Comparison of ENCODE assay signal across 8 mouse cellular contexts in genomic region chr5:150196211-150196585, GRCm38 (mm10).
A peak's percentile ranks its signal among the peaks of the same experiment; 100 is the strongest.
DNase-seq lines count a peak whose midpoint lies in the region; ATAC-seq and TF ChIP-seq lines count a peak whose summit lies in the region.

No protein-coding gene starts in this region.

- TF ChIP-seq EP300 in stomach, postnatal 0 days (optimal IDR thresholded peaks at IDR 0.05) = no peak

- H3K27me3 ChIP-seq in forebrain, embryonic 11.5 days (ENCODE audit: control insufficient read depth, insufficient read depth, low read length) = no peaks in the 10 kb centered on the region
- no peaks in the 10 kb centered on the region for H3K27me3 ChIP-seq in stomach, postnatal 0 days (ENCODE audit: control insufficient read depth, insufficient read depth, low read length)

- no peak overlapping the region for H3K27ac ChIP-seq in forebrain, embryonic 11.5 days (ENCODE audit: low read depth, low read length)
- H3K27ac ChIP-seq in stomach, postnatal 0 days (replicated peaks) = peak overlapping the region; percentile 75

- 3% methylated on average over 6 of the region's 6 CpGs for WGBS in forebrain, embryonic 11.5 days
- 3% methylated on average over 6 of the region's 6 CpGs for WGBS in large intestine, adult 2 months
- 2% methylated on average over 6 of the region's 6 CpGs for WGBS in stomach, postnatal 0 days

- H3K36me3 ChIP-seq in forebrain, embryonic 11.5 days (ENCODE audit: control insufficient read depth, insufficient read depth, low read length) = no peaks in the 10 kb centered on the region
- H3K36me3 ChIP-seq in stomach, postnatal 0 days (ENCODE audit: control insufficient read depth, insufficient read depth, low read length) = no peaks in the 10 kb centered on the region

- H3K4me3 ChIP-seq in forebrain, embryonic 11.5 days (ENCODE audit: low read depth, low read length) = peak overlapping the region; percentile 24
- H3K4me3 ChIP-seq in stomach, postnatal 0 days (ENCODE audit: low read depth, low read length) = peak overlapping the region; percentile 47

- no peak overlapping the region for H3K9ac ChIP-seq in forebrain, embryonic 11.5 days (ENCODE audit: low read length)
- H3K9ac ChIP-seq in stomach, postnatal 0 days (ENCODE audit: low read length) = peak overlapping the region; percentile 47

- DNase-seq in 416B (ENCODE audit: low read depth) (peak; percentile 95), WW6 (ENCODE audit: low read depth, low spot score) (peak; percentile 65)
- peak; percentile 64 for DNase-seq in forebrain, embryonic 11.5 days (ENCODE audit: low spot score)
- peak; percentile 73 for DNase-seq in heart, postnatal 4 days
- DNase-seq in large intestine, adult 2 months (ENCODE audit: low read depth, low spot score) = peak; percentile 53
- DNase-seq in stomach, postnatal 0 days (ENCODE audit: low spot score) = peak; percentile 78
- DNase-seq in frontal cortex, postnatal 10 days (ENCODE audit: low spot score in 2 of 2) = no peak

- no peaks in the 10 kb centered on the region for H3K9me3 ChIP-seq in forebrain, embryonic 11.5 days (ENCODE audit: control insufficient read depth, low read length)
- no peaks in the 10 kb centered on the region for H3K9me3 ChIP-seq in stomach, postnatal 0 days (ENCODE audit: control insufficient read depth, low read length)

- no peaks in the 10 kb centered on the region; the same call in 1 of the 2 replicates for H3K4me1 ChIP-seq in forebrain, embryonic 11.5 days (replicated peaks; ENCODE audit: control insufficient read depth, insufficient read depth, low read length)
- H3K4me1 ChIP-seq in stomach, postnatal 0 days (replicated peaks; ENCODE audit: control insufficient read depth, insufficient read depth) = no peaks in the 10 kb centered on the region; the same call in 1 of the 2 replicates

- ATAC-seq in forebrain, embryonic 11.5 days (replicated peaks; ENCODE audit: low FRiP score) = peak; percentile 81
- ATAC-seq in megakaryocyte-erythroid progenitor cell, adult 5-6 weeks (replicated peaks; ENCODE audit: low FRiP score, low TSS enrichment, poor library complexity, severe bottlenecking) = peak; percentile 84
- ATAC-seq in stomach, postnatal 0 days (ENCODE audit: low FRiP score, low TSS enrichment) = peak; percentile 89

- peak overlapping the region; percentile 64 for H3K4me2 ChIP-seq in forebrain, embryonic 11.5 days (ENCODE audit: low read depth, low read length, severe bottlenecking)
- H3K4me2 ChIP-seq in stomach, postnatal 0 days (replicated peaks; ENCODE audit: low read depth) = peak overlapping the region; percentile 62

- 0 out of 2 replicates have a peak, but pooled peaks have one; percentile 3 for TF ChIP-seq CTCF in stomach, postnatal 0 days (IDR thresholded peaks at IDR 0.05; ENCODE audit: low read depth)

Comparison
In these comparisons a context has a peak if more than half of its experiments do, and no peak if none do; other contexts are left out.
1. DNase-seq: peak in 416B (single experiment), WW6 (single experiment), forebrain, embryonic 11.5 days (single experiment), heart, postnatal 4 days (single experiment), large intestine, adult 2 months (single experiment) and stomach, postnatal 0 days (single experiment); none in frontal cortex, postnatal 10 days (0 of 2).
2. Peak in every context shown above with its lines, with median percentiles within 50 percentile points of each other: ATAC-seq.